Mouse (Mus musculus): ENCODE measurements around the gene Pfn1. TPM values are rescaled to one million over a fixed set of nuclear protein-coding genes. Genes with fewer than 3 reads are reported as not detected.

Pfn1 gene
- total and polyA plus RNA-seq, 2 experiments from 2014 or later: 903 to 959 TPM

- no peaks in the 10 kb centered on the region for H3K9me3 ChIP-seq (replicated peaks; ENCODE audit: control insufficient read depth, low read length)
- H3K9ac ChIP-seq (replicated peaks; ENCODE audit: low read depth, low read length): no peak overlapping the region
- no peak for DNase-seq (ENCODE audit: low spot score)
- WGBS: 80% methylated on average over 6 of the region's 6 CpGs
- H3K4me2 ChIP-seq (ENCODE audit: low read depth, low read length): no peak overlapping the region
- H3K27me3 ChIP-seq (ENCODE audit: control insufficient read depth, insufficient read depth, low read length): no peaks in the 10 kb centered on the region
- 0 out of 2 replicates have a peak, but pooled peaks cover 3% of the 10 kb centered on the region for H3K4me1 ChIP-seq (ENCODE audit: control insufficient read depth, insufficient read depth)
- TF ChIP-seq EP300 (IDR thresholded peaks at IDR 0.05; ENCODE audit: low read depth) (no peak), CTCF (IDR thresholded peaks at IDR 0.05; ENCODE audit: low read depth) (no peak)
- H3K4me3 ChIP-seq (ENCODE audit: low read depth, low read length): no peak overlapping the region
- peaks cover 46% of the 10 kb centered on the region for H3K36me3 ChIP-seq (replicated peaks; ENCODE audit: control insufficient read depth, insufficient read depth, low read length)
- ATAC-seq (ENCODE audit: insufficient read depth, low read depth): no peak
- no peak overlapping the region for H3K27ac ChIP-seq (ENCODE audit: low read depth)
Observed at GRCm38 (mm10) chr11:70674014-70674413, 19.6 kb upstream of the Pfn1 start.

GRCm38 (mm10) chr11:70671333-70672047 is 17.0 kb upstream of the Pfn1 start:
- Histone ChIP-seq H3K4me1 (ENCODE audit: control insufficient read depth, insufficient read depth) (peaks cover 11% of the 10 kb centered on the region), H3K9me3 (replicated peaks; ENCODE audit: control insufficient read depth, low read length) (no peaks in the 10 kb centered on the region), H3K27me3 (ENCODE audit: control insufficient read depth, insufficient read depth, low read length) (no peaks in the 10 kb centered on the region), H3K36me3 (replicated peaks; ENCODE audit: control insufficient read depth, insufficient read depth, low read length) (peaks cover 30% of the 10 kb centered on the region), H3K9ac (replicated peaks; ENCODE audit: low read depth, low read length) (no peak overlapping the region), H3K4me3 (ENCODE audit: low read depth, low read length) (no peak overlapping the region), H3K27ac (ENCODE audit: low read depth) (no peak overlapping the region), H3K4me2 (ENCODE audit: low read depth, low read length) (no peak overlapping the region)
- no peak for TF ChIP-seq EP300 (IDR thresholded peaks at IDR 0.05; ENCODE audit: low read depth)
- TF ChIP-seq CTCF (IDR thresholded peaks at IDR 0.05; ENCODE audit: low read depth): no peak
- DNase-seq (ENCODE audit: low spot score): no peak
- 79% methylated on average over 16 of the region's 16 CpGs for WGBS
- ATAC-seq (ENCODE audit: insufficient read depth, low read depth): no peak

- DNase-seq (ENCODE audit: low spot score) (no peak), ATAC-seq (ENCODE audit: insufficient read depth, low read depth) (no peak)
- TF ChIP-seq CTCF (IDR thresholded peaks at IDR 0.05; ENCODE audit: low read depth): no peak
- no peak for TF ChIP-seq EP300 (IDR thresholded peaks at IDR 0.05; ENCODE audit: low read depth)
- H3K27ac ChIP-seq (ENCODE audit: low read depth): peak overlapping the region; percentile 97
- peaks cover 7% of the 10 kb centered on the region for H3K4me1 ChIP-seq (ENCODE audit: control insufficient read depth, insufficient read depth)
- 48% methylated on average over 14 of the region's 14 CpGs for WGBS
- peaks cover 29% of the 10 kb centered on the region for H3K36me3 ChIP-seq (replicated peaks; ENCODE audit: control insufficient read depth, insufficient read depth, low read length)
- H3K27me3 ChIP-seq (ENCODE audit: control insufficient read depth, insufficient read depth, low read length): no peaks in the 10 kb centered on the region
- H3K9me3 ChIP-seq (replicated peaks; ENCODE audit: control insufficient read depth, low read length): no peaks in the 10 kb centered on the region
- H3K4me3 ChIP-seq (ENCODE audit: low read depth, low read length): peak overlapping the region; percentile 74
- H3K9ac ChIP-seq (replicated peaks; ENCODE audit: low read depth, low read length): no peak overlapping the region
- peak overlapping the region; percentile 91 for H3K4me2 ChIP-seq (ENCODE audit: low read depth, low read length)
Observed at GRCm38 (mm10) chr11:70670483-70670882, 16.0 kb upstream of the Pfn1 start.

GRCm38 (mm10) chr11:70669582-70670345 is 15.3 kb upstream of the Pfn1 start:
- peak; percentile 65 for DNase-seq (ENCODE audit: low spot score)
- H3K4me3 ChIP-seq (ENCODE audit: low read depth, low read length): peak overlapping the region; percentile 74
- peaks cover 7% of the 10 kb centered on the region for H3K4me1 ChIP-seq (ENCODE audit: control insufficient read depth, insufficient read depth)
- peak; percentile 8 for ATAC-seq (ENCODE audit: insufficient read depth, low read depth)
- peaks cover 29% of the 10 kb centered on the region for H3K36me3 ChIP-seq (replicated peaks; ENCODE audit: control insufficient read depth, insufficient read depth, low read length)
- peak overlapping the region; percentile 52 for H3K9ac ChIP-seq (replicated peaks; ENCODE audit: low read depth, low read length)
- H3K27ac ChIP-seq (ENCODE audit: low read depth): peak overlapping the region; percentile 97
- TF ChIP-seq CTCF (IDR thresholded peaks at IDR 0.05; ENCODE audit: low read depth): peak; percentile 45
- TF ChIP-seq EP300 (IDR thresholded peaks at IDR 0.05; ENCODE audit: low read depth): no peak
- no peaks in the 10 kb centered on the region for H3K9me3 ChIP-seq (replicated peaks; ENCODE audit: control insufficient read depth, low read length)
- under 1% methylated on average over 31 of the region's 31 CpGs for WGBS
- no peaks in the 10 kb centered on the region for H3K27me3 ChIP-seq (ENCODE audit: control insufficient read depth, insufficient read depth, low read length)
- H3K4me2 ChIP-seq (ENCODE audit: low read depth, low read length): peak overlapping the region; percentile 91

DNA sequence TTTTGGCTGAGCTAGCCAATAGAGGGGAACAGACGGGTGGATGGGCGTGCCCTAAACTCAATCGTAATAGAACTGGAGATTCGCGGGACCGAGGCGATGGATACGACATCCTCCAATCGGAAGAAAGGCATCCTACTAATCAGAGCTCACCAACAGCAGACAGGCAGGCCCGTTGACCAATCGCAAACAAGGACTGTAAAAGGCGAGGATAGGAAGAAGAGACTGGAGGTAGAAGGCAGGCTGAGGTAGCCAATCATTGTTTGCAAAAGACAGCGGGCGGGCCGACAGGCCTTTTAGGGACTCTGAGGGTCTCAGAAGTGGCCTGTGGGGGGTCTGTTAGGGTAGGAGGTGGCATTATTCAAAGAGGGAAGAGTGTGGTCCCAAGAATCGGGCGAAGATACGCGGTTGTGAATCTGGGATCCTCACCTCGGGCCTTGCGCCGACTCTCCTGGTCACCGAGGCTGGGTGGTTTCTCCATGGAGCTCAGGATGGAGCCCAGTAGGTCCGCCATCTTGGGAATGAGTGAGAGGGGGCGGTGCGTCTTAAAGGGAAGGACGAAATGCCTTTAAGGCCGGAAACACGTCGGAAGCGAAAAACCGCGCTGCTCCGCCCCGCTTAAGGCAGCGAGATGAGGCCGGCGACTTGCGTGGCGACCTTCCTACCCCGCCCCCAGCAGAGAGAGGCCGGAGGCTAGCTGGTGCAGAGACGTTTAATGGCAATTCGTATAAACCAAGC is 14.5 kb upstream of the Pfn1 start, which contains the start of gene Spag7:
Spag7 (minus strand) TSS at position 646 of the 735 bp plus-strand sequence.
- peak; percentile 94 for ATAC-seq (ENCODE audit: insufficient read depth, low read depth)
- TF ChIP-seq EP300 (IDR thresholded peaks at IDR 0.05; ENCODE audit: low read depth) (peak; percentile 23; the same call in 1 of the 2 replicates), CTCF (IDR thresholded peaks at IDR 0.05; ENCODE audit: low read depth) (no peak)
- Histone ChIP-seq H3K4me1 (ENCODE audit: control insufficient read depth, insufficient read depth) (peaks cover 12% of the 10 kb centered on the region), H3K4me3 (ENCODE audit: low read depth, low read length) (peak within 1 kb of the TSS; percentile 74), H3K9ac (replicated peaks; ENCODE audit: low read depth, low read length) (peak within 1 kb of the TSS; percentile 57), H3K9me3 (replicated peaks; ENCODE audit: control insufficient read depth, low read length) (no peaks in the 10 kb centered on the region), H3K27me3 (ENCODE audit: control insufficient read depth, insufficient read depth, low read length) (no peaks in the 10 kb centered on the region), H3K36me3 (replicated peaks; ENCODE audit: control insufficient read depth, insufficient read depth, low read length) (peaks cover 33% of the 10 kb centered on the region), H3K4me2 (ENCODE audit: low read depth, low read length) (peak within 1 kb of the TSS; percentile 91), H3K27ac (ENCODE audit: low read depth) (peak within 1 kb of the TSS; percentile 97)
- DNase-seq (ENCODE audit: low spot score): peak; percentile 100
- WGBS: under 1% methylated on average over 44 of the region's 44 CpGs

Data from heart, postnatal 0 days (tissue).